Mouse (Mus musculus): Measurements from ENCODE around the gene Bcar1. TPM values are rescaled to one million over a fixed set of nuclear protein-coding genes. Genes with fewer than 3 reads are reported as not detected.

The Bcar1 gene
- polyA plus RNA-seq, 1 experiment from 2014 or later = 52.5 TPM

GRCm38 (mm10) chr8:111662473-111662872 lies 81.1 kb downstream of the Bcar1 start:
- no peak overlapping the region for H3K9ac ChIP-seq (replicated peaks; ENCODE audit: low read depth, low read length)
- H3K27me3 ChIP-seq (replicated peaks; ENCODE audit: control insufficient read depth, insufficient read depth, low read length) = no peaks in the 10 kb centered on the region
- no peak for ATAC-seq
- 87% methylated on average over 3 of the region's 3 CpGs for WGBS
- H3K36me3 ChIP-seq (ENCODE audit: control insufficient read depth, insufficient read depth) = peaks cover 2% of the 10 kb centered on the region; the same call in 1 of the 2 replicates
- H3K4me1 ChIP-seq (replicated peaks; ENCODE audit: control insufficient read depth, insufficient read depth, low read length) = no peaks in the 10 kb centered on the region
- no peak overlapping the region for H3K27ac ChIP-seq (ENCODE audit: low read length)
- no peak overlapping the region for H3K4me2 ChIP-seq (ENCODE audit: low read length)
- no peak overlapping the region for H3K4me3 ChIP-seq (replicated peaks; ENCODE audit: low read length)
- no peaks in the 10 kb centered on the region for H3K9me3 ChIP-seq (ENCODE audit: control insufficient read depth, low read length)

Small RNA genes lying within 50 kb of the gene (microRNA-seq; reads per million reads assigned to microRNA genes)
- not detected for gene Mir7076

Other genes with a start within 250 kb of the Bcar1 start
- 8.3 and 9.4 TPM in 2 replicates for gene Wdr59, start 221.7 kb downstream of the Bcar1 start, polyA plus RNA-seq (2015; fragmentation: Nextera tagmentation; extraction: Ambion mirVana)
- 66.0 and 70.3 TPM in 2 replicates for gene Znrf1, start 207.7 kb downstream of the Bcar1 start, polyA plus RNA-seq (2015; fragmentation: Nextera tagmentation; extraction: Ambion mirVana)
- 0.71 TPM in 2 replicates for gene Ldhd, start 113.4 kb downstream of the Bcar1 start, polyA plus RNA-seq (2015; fragmentation: Nextera tagmentation; extraction: Ambion mirVana)
- gene Zfp1, start 100.4 kb downstream of the Bcar1 start, polyA plus RNA-seq (2015; fragmentation: Nextera tagmentation; extraction: Ambion mirVana) = 32.5 and 35.7 TPM in 2 replicates
- not detected in 2 replicates for gene Ctrb1, start 52.8 kb downstream of the Bcar1 start, polyA plus RNA-seq (2015; fragmentation: Nextera tagmentation; extraction: Ambion mirVana)
- 175 and 190 TPM in 2 replicates for gene Cfdp1, start 110.5 kb upstream of the Bcar1 start, polyA plus RNA-seq (2015; fragmentation: Nextera tagmentation; extraction: Ambion mirVana)
- 3.6 and 3.8 TPM in 2 replicates for gene Tmem170, start 132.9 kb upstream of the Bcar1 start, polyA plus RNA-seq (2015; fragmentation: Nextera tagmentation; extraction: Ambion mirVana)
- 2.3 and 2.6 TPM in 2 replicates for gene Chst5, start 166.6 kb upstream of the Bcar1 start, polyA plus RNA-seq (2015; fragmentation: Nextera tagmentation; extraction: Ambion mirVana)
- gene Tmem231, start 190.1 kb upstream of the Bcar1 start, polyA plus RNA-seq (2015; fragmentation: Nextera tagmentation; extraction: Ambion mirVana) = 14.1 and 14.3 TPM in 2 replicates
- gene Gabarapl2, start 196.9 kb upstream of the Bcar1 start, polyA plus RNA-seq (2015; fragmentation: Nextera tagmentation; extraction: Ambion mirVana) = 479 and 491 TPM in 2 replicates
- gene Adat1, start 248.5 kb upstream of the Bcar1 start, polyA plus RNA-seq (2015; fragmentation: Nextera tagmentation; extraction: Ambion mirVana) = 8.4 and 10.0 TPM in 2 replicates